Mouse (Mus musculus) kidney, adult 2 months (tissue): ENCODE measurements around the gene Nprl2.

Source experiments
- CTCF ChIP-seq: fragments of 200-500 bp; conservative IDR thresholded peaks from 2 replicates; pipeline ENCODE4 v1.5.1; 2011; ENCODE audit warnings: low read depth, mild to moderate bottlenecking, control low read depth, low read length, moderate library complexity, mixed read lengths; ENCODE audit not compliant: insufficient read depth, insufficient read length
- POLR2A ChIP-seq: fragments of 200-500 bp; IDR thresholded peaks from one replicate; pipeline ENCODE4 v1.6.1; 2011; ENCODE audit warnings: low read depth, low read length, control low read depth

DNA sequence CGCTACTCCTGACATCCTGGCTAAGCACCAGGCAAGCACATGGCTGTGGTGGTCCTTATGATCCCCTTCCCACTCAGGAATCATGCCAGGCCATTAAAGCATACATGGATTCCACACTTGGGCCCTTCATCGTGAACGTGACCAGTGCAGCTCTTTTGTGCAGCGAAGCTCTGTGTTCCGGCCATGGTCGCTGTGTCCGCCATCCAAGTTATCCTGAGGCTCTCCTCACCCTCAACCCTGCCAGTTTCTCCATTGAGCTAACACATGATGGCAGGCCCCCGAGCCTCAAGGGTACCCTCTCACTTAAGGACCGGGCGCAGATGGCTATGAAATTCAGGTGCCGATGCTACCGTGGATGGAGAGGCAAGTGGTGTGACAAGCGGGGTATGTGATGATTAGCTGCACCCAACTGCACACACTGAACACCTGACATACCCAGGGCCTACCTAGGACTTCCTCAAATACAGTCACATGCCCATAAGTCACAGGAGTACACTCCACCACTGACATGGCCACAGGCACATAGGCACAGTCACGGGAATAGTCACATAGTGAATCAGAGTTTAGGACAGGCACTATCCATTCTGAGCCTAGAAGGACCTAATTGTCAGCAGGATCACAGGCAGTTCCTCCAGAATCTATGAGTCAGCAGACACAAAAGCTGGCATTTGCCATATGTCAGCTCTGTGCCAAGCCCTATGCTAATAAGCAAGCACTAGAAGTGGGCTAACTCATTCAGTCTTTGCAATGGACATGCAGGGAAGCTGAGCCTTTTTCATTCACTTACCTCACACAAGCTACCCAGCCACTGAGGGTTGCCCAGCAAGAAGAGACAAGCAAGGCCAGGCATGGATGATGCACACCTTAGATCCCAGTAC, 37.2 kb downstream of the Nprl2 start:
- TF ChIP-seq CTCF (no peak), POLR2A (no peak)
